Mouse (Mus musculus): ENCODE measurements at regions not wholly inside any gene's neighbourhood (a gene's known extent, or its start where the extent isn't known, plus 50 kb on each side); places are given as distances from the start of the nearest gene placed in this dataset.

DNA sequence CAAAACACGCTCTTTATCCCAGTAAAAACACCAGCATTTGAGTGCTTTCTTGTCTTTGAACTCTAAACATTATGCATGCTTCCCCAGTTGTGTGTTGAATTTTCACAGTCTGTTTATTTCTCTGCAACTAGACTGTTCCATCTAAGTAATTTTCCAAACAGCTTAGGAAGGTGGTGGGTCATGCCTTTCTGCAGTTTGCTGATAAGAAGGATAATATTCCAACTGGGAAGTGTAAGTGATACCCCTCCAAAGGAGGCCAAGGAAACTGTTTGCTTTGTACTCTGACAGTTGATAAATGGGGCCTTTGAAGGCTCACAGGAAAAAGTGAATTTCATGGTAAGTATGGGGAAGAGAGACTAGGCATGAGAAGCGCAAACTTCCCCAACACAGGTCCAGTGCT lies 1354.4 kb downstream of the Gsdmc2 start:
- Histone ChIP-seq H3K4me1 (ENCODE audit: control insufficient read depth, insufficient read depth, low read length) (no peaks in the 10 kb centered on the region), H3K9ac (ENCODE audit: low read depth, low read length) (no peak overlapping the region), H3K27ac (replicated peaks; ENCODE audit: insufficient read depth, low read depth, low read length) (no peak overlapping the region), H3K36me3 (ENCODE audit: control insufficient read depth, insufficient read depth, low read length) (no peaks in the 10 kb centered on the region), H3K27me3 (ENCODE audit: control insufficient read depth, insufficient read depth, low read length) (no peaks in the 10 kb centered on the region), H3K79me2 (ENCODE audit: control insufficient read depth, insufficient read depth, low read length) (no peaks in the 10 kb centered on the region), H3K4me3 (ENCODE audit: insufficient read depth, low read depth, low read length) (no peak overlapping the region)
- TF ChIP-seq CTCF (IDR thresholded peaks at IDR 0.05; ENCODE audit: low read depth, low read length) (no peak), POLR2A (IDR thresholded peaks at IDR 0.05; ENCODE audit: extremely low read depth, insufficient read depth, low read length) (no peak)
- DNase-seq (ENCODE audit: extremely low read depth, low read depth, low spot score) = no peak
- 94% methylated on average over 2 of the region's 2 CpGs for WGBS

DNA sequence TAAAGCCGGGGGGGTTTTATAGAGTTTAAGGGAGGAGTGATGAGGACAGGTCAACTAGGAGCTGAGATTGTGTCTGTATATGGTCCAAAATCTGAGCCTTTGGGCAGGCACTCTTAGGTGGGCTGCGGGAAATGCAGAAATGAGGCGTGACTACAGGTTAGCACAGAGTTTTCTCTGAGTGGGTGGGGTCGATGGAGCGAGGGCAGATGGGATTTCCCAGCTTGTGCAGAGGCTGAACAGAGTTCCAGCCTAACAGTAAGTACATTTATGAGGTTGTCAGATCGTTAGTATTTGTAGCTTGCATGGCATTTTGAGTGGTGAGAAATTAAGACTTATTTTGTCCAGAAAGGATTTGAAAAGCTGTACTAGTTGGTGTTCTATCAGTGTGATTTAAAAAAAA lies 1358.4 kb downstream of the Gsdmc2 start:
- DNase-seq (ENCODE audit: extremely low read depth, low read depth, low spot score) = no peak
- no peak for TF ChIP-seq CTCF (IDR thresholded peaks at IDR 0.05; ENCODE audit: low read depth, low read length)
- no peak for TF ChIP-seq POLR2A (IDR thresholded peaks at IDR 0.05; ENCODE audit: extremely low read depth, insufficient read depth, low read length)

DNA sequence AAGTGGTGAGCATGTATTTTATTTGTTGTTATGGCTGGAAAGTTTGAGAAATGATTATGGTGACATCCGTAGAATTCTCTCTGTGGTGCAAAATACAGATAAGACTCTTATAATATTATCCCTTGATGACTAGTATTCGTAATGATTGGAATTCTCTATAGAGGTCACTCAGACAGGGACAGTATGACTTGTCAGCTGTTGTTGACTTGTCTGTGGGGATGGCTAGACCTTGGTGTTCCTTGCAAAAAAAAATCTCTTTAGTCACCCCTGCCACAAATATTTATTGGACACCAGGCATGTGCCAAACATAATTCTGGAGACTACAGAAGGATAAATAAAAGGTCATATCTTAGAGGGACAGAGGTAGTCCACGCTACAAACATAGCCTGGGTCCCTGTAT lies 1360.6 kb downstream of the Gsdmc2 start:
- H3K36me3 ChIP-seq (ENCODE audit: control insufficient read depth, insufficient read depth, low read length) = no peaks in the 10 kb centered on the region
- 90% methylated on average over 3 of the region's 3 CpGs for WGBS
- H3K4me3 ChIP-seq (ENCODE audit: insufficient read depth, low read depth, low read length) = no peak overlapping the region
- DNase-seq (ENCODE audit: extremely low read depth, low read depth, low spot score) = no peak
- H3K4me1 ChIP-seq (ENCODE audit: control insufficient read depth, insufficient read depth, low read length) = no peaks in the 10 kb centered on the region
- TF ChIP-seq CTCF (IDR thresholded peaks at IDR 0.05; ENCODE audit: low read depth, low read length) (no peak), POLR2A (IDR thresholded peaks at IDR 0.05; ENCODE audit: extremely low read depth, insufficient read depth, low read length) (no peak)
- no peak overlapping the region for H3K27ac ChIP-seq (replicated peaks; ENCODE audit: insufficient read depth, low read depth, low read length)
- H3K79me2 ChIP-seq (ENCODE audit: control insufficient read depth, insufficient read depth, low read length) = no peaks in the 10 kb centered on the region
- H3K9ac ChIP-seq (ENCODE audit: low read depth, low read length) = no peak overlapping the region
- H3K27me3 ChIP-seq (ENCODE audit: control insufficient read depth, insufficient read depth, low read length) = no peaks in the 10 kb centered on the region

More for the DNA sequence above, 1358.4 kb downstream of the Gsdmc2 start:
- H3K27ac ChIP-seq (replicated peaks; ENCODE audit: insufficient read depth, low read depth, low read length) = no peak overlapping the region
- no peak overlapping the region for H3K9ac ChIP-seq (ENCODE audit: low read depth, low read length)
- H3K27me3 ChIP-seq (ENCODE audit: control insufficient read depth, insufficient read depth, low read length) = no peaks in the 10 kb centered on the region
- no peaks in the 10 kb centered on the region for H3K36me3 ChIP-seq (ENCODE audit: control insufficient read depth, insufficient read depth, low read length)
- H3K4me1 ChIP-seq (ENCODE audit: control insufficient read depth, insufficient read depth, low read length) = no peaks in the 10 kb centered on the region
- H3K4me3 ChIP-seq (ENCODE audit: insufficient read depth, low read depth, low read length) = no peak overlapping the region
- no peaks in the 10 kb centered on the region for H3K79me2 ChIP-seq (ENCODE audit: control insufficient read depth, insufficient read depth, low read length)
- WGBS = 90% methylated on average over 6 of the region's 6 CpGs

DNA sequence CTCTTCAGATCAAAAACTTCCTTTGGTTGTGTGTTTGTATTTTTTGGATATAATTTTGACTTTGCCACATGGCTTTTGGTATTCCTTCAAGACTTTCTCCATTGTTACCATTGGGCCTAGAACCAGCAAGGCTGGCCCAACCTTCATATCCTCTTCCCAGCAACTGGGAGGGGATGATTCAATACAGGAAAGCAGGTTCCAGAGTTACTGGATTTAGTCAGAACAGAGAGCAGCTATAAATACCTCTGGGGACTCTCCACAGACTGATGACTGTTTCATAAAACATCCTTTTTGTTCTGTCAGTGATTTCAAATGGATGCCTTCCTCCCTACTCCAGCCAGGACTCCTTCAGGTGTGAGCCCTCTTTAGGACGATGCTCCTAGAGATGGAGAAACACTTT lies 1361.4 kb downstream of the Gsdmc2 start:
- TF ChIP-seq POLR2A (IDR thresholded peaks at IDR 0.05; ENCODE audit: extremely low read depth, insufficient read depth, low read length) = no peak
- no peak for TF ChIP-seq CTCF (IDR thresholded peaks at IDR 0.05; ENCODE audit: low read depth, low read length)
- no peak overlapping the region for H3K9ac ChIP-seq (ENCODE audit: low read depth, low read length)
- H3K36me3 ChIP-seq (ENCODE audit: control insufficient read depth, insufficient read depth, low read length) = no peaks in the 10 kb centered on the region
- 83% methylated on average over 1 of the region's 1 CpGs for WGBS
- no peak overlapping the region for H3K27ac ChIP-seq (replicated peaks; ENCODE audit: insufficient read depth, low read depth, low read length)
- no peaks in the 10 kb centered on the region for H3K4me1 ChIP-seq (ENCODE audit: control insufficient read depth, insufficient read depth, low read length)
- no peaks in the 10 kb centered on the region for H3K27me3 ChIP-seq (ENCODE audit: control insufficient read depth, insufficient read depth, low read length)
- no peaks in the 10 kb centered on the region for H3K79me2 ChIP-seq (ENCODE audit: control insufficient read depth, insufficient read depth, low read length)
- no peak for DNase-seq (ENCODE audit: extremely low read depth, low read depth, low spot score)
- no peak overlapping the region for H3K4me3 ChIP-seq (ENCODE audit: insufficient read depth, low read depth, low read length)

GRCm38 (mm10) chr15:62482357-62482756 lies 1362.6 kb downstream of the Gsdmc2 start:
- WGBS = 90% methylated on average over 7 of the region's 7 CpGs
- Histone ChIP-seq H3K4me3 (ENCODE audit: insufficient read depth, low read depth, low read length) (no peak overlapping the region), H3K36me3 (ENCODE audit: control insufficient read depth, insufficient read depth, low read length) (no peaks in the 10 kb centered on the region), H3K27ac (replicated peaks; ENCODE audit: insufficient read depth, low read depth, low read length) (no peak overlapping the region), H3K79me2 (ENCODE audit: control insufficient read depth, insufficient read depth, low read length) (no peaks in the 10 kb centered on the region), H3K9ac (ENCODE audit: low read depth, low read length) (no peak overlapping the region), H3K4me1 (ENCODE audit: control insufficient read depth, insufficient read depth, low read length) (no peaks in the 10 kb centered on the region), H3K27me3 (ENCODE audit: control insufficient read depth, insufficient read depth, low read length) (no peaks in the 10 kb centered on the region)
- TF ChIP-seq CTCF (IDR thresholded peaks at IDR 0.05; ENCODE audit: low read depth, low read length) (no peak), POLR2A (IDR thresholded peaks at IDR 0.05; ENCODE audit: extremely low read depth, insufficient read depth, low read length) (no peak)
- DNase-seq (ENCODE audit: extremely low read depth, low read depth, low spot score) = no peak

- H3K27ac ChIP-seq (replicated peaks; ENCODE audit: insufficient read depth, low read depth, low read length) = no peak overlapping the region
- no peaks in the 10 kb centered on the region for H3K79me2 ChIP-seq (ENCODE audit: control insufficient read depth, insufficient read depth, low read length)
- DNase-seq (ENCODE audit: extremely low read depth, low read depth, low spot score) = no peak
- no peak overlapping the region for H3K9ac ChIP-seq (ENCODE audit: low read depth, low read length)
- no peaks in the 10 kb centered on the region for H3K36me3 ChIP-seq (ENCODE audit: control insufficient read depth, insufficient read depth, low read length)
- H3K27me3 ChIP-seq (ENCODE audit: control insufficient read depth, insufficient read depth, low read length) = no peaks in the 10 kb centered on the region
- H3K4me3 ChIP-seq (ENCODE audit: insufficient read depth, low read depth, low read length) = no peak overlapping the region
- WGBS = 93% methylated on average over 2 of the region's 2 CpGs
- H3K4me1 ChIP-seq (ENCODE audit: control insufficient read depth, insufficient read depth, low read length) = no peaks in the 10 kb centered on the region
- TF ChIP-seq POLR2A (IDR thresholded peaks at IDR 0.05; ENCODE audit: extremely low read depth, insufficient read depth, low read length) = no peak
- TF ChIP-seq CTCF (IDR thresholded peaks at IDR 0.05; ENCODE audit: low read depth, low read length) = no peak
Measured at GRCm38 (mm10) chr15:62477779-62478178, 1367.2 kb downstream of the Gsdmc2 start.
